8 mouse cellular contexts compared by ENCODE assay signal in genomic region chr7:102564999-102565997, GRCm38 (mm10). TPM values are rescaled to one million over a fixed set of nuclear protein-coding genes. Genes with fewer than 3 reads are reported as not detected.
DNase-seq lines count a peak whose midpoint lies in the region; ATAC-seq and TF ChIP-seq lines count a peak whose summit lies in the region.

Gene Trim21, minus strand, starts transcription at chr7:102565486.

- peak within 1 kb of the TSS; percentile 53 for H3K4me2 ChIP-seq in embryonic facial prominence, embryonic 14.5 days (ENCODE audit: low read depth, low read length)
- H3K4me2 ChIP-seq in limb, embryonic 12.5 days: peak within 1 kb of the TSS; percentile 63
- peak within 1 kb of the TSS; percentile 18 for H3K4me2 ChIP-seq in midbrain, embryonic 14.5 days (ENCODE audit: low read length)

- intact Hi-C loops in heart, adult 2 months (cut with DNase I): loop anchor here (5.0 to 10.0 kb wide), 2 partner anchors 122 to 300 kb away; partner anchors contain the start of genes Stim1 and Trim68

- DNase-seq in 416B (ENCODE audit: low read depth): peak; percentile 95
- DNase-seq in adrenal gland, postnatal 4 days (ENCODE audit: low spot score in 2 of 2): peak; percentile 46 to 75
- DNase-seq in embryonic facial prominence, embryonic 14.5 days (ENCODE audit: low spot score): peak; percentile 83
- DNase-seq in heart, adult 2 months: peak; percentile 91 to 92
- peak; percentile 96 for DNase-seq in kidney, adult 2 months
- DNase-seq in midbrain, embryonic 14.5 days: peak; percentile 21
- DNase-seq in spleen, adult 18-20 months: peak; percentile 81 to 83

- peak; percentile 89 for TF ChIP-seq POLR2A in heart, adult 2 months (IDR thresholded peaks at IDR 0.05; ENCODE audit: insufficient read depth, low read depth, low read length)
- no peak for TF ChIP-seq POLR2A in kidney, adult 2 months (IDR thresholded peaks at IDR 0.05; ENCODE audit: low read depth, low read length)

- ATAC-seq in embryonic facial prominence, embryonic 14.5 days (ENCODE audit: low read depth): peak; percentile 94
- ATAC-seq in limb, embryonic 12.5 days (ENCODE audit: insufficient number of reproducible peaks, insufficient read depth, low FRiP score, low TSS enrichment, low read depth): peak; percentile 96
- no peak for ATAC-seq in midbrain, embryonic 14.5 days (ENCODE audit: low FRiP score, low TSS enrichment)

- no peaks in the 10 kb centered on the region for H3K4me1 ChIP-seq in embryonic facial prominence, embryonic 14.5 days (ENCODE audit: control insufficient read depth, insufficient read depth, low read length)
- no peaks in the 10 kb centered on the region for H3K4me1 ChIP-seq in heart, adult 2 months (ENCODE audit: control insufficient read depth, insufficient read depth, low read length)
- no peaks in the 10 kb centered on the region for H3K4me1 ChIP-seq in kidney, adult 2 months (ENCODE audit: control insufficient read depth, insufficient read depth, low read length)
- H3K4me1 ChIP-seq in limb, embryonic 12.5 days (replicated peaks): 0 out of 2 replicates have a peak, but pooled peaks cover 8% of the 10 kb centered on the region
- H3K4me1 ChIP-seq in midbrain, embryonic 14.5 days (ENCODE audit: control insufficient read depth, insufficient read depth, low read length): peaks cover 5% of the 10 kb centered on the region; the same call in 1 of the 2 replicates

- no peaks in the 10 kb centered on the region for H3K36me3 ChIP-seq in embryonic facial prominence, embryonic 14.5 days (ENCODE audit: control insufficient read depth, insufficient read depth, low read length)
- H3K36me3 ChIP-seq in heart, adult 2 months (ENCODE audit: control insufficient read depth, insufficient read depth, low read length): peaks cover 3% of the 10 kb centered on the region
- peaks cover 4% of the 10 kb centered on the region; the same call in 1 of the 2 replicates for H3K36me3 ChIP-seq in kidney, adult 2 months (ENCODE audit: control insufficient read depth, insufficient read depth, low read length)
- H3K36me3 ChIP-seq in limb, embryonic 12.5 days: no peaks in the 10 kb centered on the region
- H3K36me3 ChIP-seq in midbrain, embryonic 14.5 days (ENCODE audit: control insufficient read depth, insufficient read depth, low read length): no peaks in the 10 kb centered on the region

- peak within 1 kb of the TSS; percentile 41 for H3K4me3 ChIP-seq in embryonic facial prominence, embryonic 14.5 days (ENCODE audit: low read depth, low read length)
- H3K4me3 ChIP-seq in heart, adult 2 months: peak within 1 kb of the TSS; percentile 63
- peak within 1 kb of the TSS; percentile 58 for H3K4me3 ChIP-seq in kidney, adult 2 months (ENCODE audit: insufficient read depth, low read depth, low read length)
- H3K4me3 ChIP-seq in limb, embryonic 12.5 days (replicated peaks): peak within 1 kb of the TSS; percentile 46
- 0 out of 2 replicates have a peak within 1 kb of the TSS, but pooled peaks have one; percentile 20 for H3K4me3 ChIP-seq in midbrain, embryonic 14.5 days (replicated peaks; ENCODE audit: low read depth, low read length)

- no peaks in the 10 kb centered on the region for H3K79me2 ChIP-seq in heart, adult 2 months (replicated peaks; ENCODE audit: control insufficient read depth, insufficient read depth, low read length)

- no peak for TF ChIP-seq EP300 in heart, adult 2 months (IDR thresholded peaks at IDR 0.05; ENCODE audit: insufficient read depth, low read depth, low read length)

- no peaks in the 10 kb centered on the region for H3K27me3 ChIP-seq in embryonic facial prominence, embryonic 14.5 days (replicated peaks; ENCODE audit: control insufficient read depth, insufficient read depth, low read length)
- no peaks in the 10 kb centered on the region for H3K27me3 ChIP-seq in heart, adult 2 months (ENCODE audit: control insufficient read depth, insufficient read depth, low read length)
- H3K27me3 ChIP-seq in kidney, adult 2 months (replicated peaks; ENCODE audit: control insufficient read depth, insufficient read depth, low read length): no peaks in the 10 kb centered on the region
- no peaks in the 10 kb centered on the region for H3K27me3 ChIP-seq in limb, embryonic 12.5 days
- H3K27me3 ChIP-seq in midbrain, embryonic 14.5 days (ENCODE audit: control insufficient read depth, insufficient read depth, low read length): no peaks in the 10 kb centered on the region

- no peaks in the 10 kb centered on the region for H3K9me3 ChIP-seq in embryonic facial prominence, embryonic 14.5 days (ENCODE audit: control insufficient read depth, low read length)
- no peaks in the 10 kb centered on the region for H3K9me3 ChIP-seq in limb, embryonic 12.5 days
- H3K9me3 ChIP-seq in midbrain, embryonic 14.5 days (ENCODE audit: control insufficient read depth, low read length): no peaks in the 10 kb centered on the region

- 20% methylated on average over 10 of the region's 10 CpGs for WGBS in embryonic facial prominence, embryonic 14.5 days
- WGBS in heart, adult 2 months: 13% methylated on average over 10 of the region's 10 CpGs
- WGBS in kidney, adult 2 months: 9% methylated on average over 10 of the region's 10 CpGs
- WGBS in limb, embryonic 12.5 days: 24% methylated on average over 10 of the region's 10 CpGs
- WGBS in midbrain, embryonic 14.5 days: 21% methylated on average over 10 of the region's 10 CpGs

- TF ChIP-seq CTCF in heart, adult 2 months (IDR thresholded peaks at IDR 0.05): no peak
- no peak for TF ChIP-seq CTCF in kidney, adult 2 months (conservative IDR thresholded peaks at IDR 0.05; ENCODE audit: insufficient read depth, insufficient read length, low read depth, low read length)

- H3K9ac ChIP-seq in embryonic facial prominence, embryonic 14.5 days (ENCODE audit: low read depth, low read length): peak within 1 kb of the TSS; percentile 52
- peak within 1 kb of the TSS; percentile 64 for H3K9ac ChIP-seq in heart, adult 2 months (ENCODE audit: low read depth, low read length)
- H3K9ac ChIP-seq in limb, embryonic 12.5 days (replicated peaks): peak within 1 kb of the TSS; percentile 56; the same call in 1 of the 2 replicates
- no peak within 1 kb of the TSS for H3K9ac ChIP-seq in midbrain, embryonic 14.5 days (replicated peaks; ENCODE audit: low read length)

- no peak within 1 kb of the TSS for H3K27ac ChIP-seq in embryonic facial prominence, embryonic 14.5 days (replicated peaks; ENCODE audit: low read depth, low read length)
- peak within 1 kb of the TSS; percentile 82 for H3K27ac ChIP-seq in heart, adult 2 months
- H3K27ac ChIP-seq in kidney, adult 2 months (ENCODE audit: insufficient read depth, low read depth, low read length): peak within 1 kb of the TSS; percentile 6; the same call in 1 of the 2 replicates
- H3K27ac ChIP-seq in limb, embryonic 12.5 days: no peak within 1 kb of the TSS
- no peak within 1 kb of the TSS for H3K27ac ChIP-seq in midbrain, embryonic 14.5 days (replicated peaks; ENCODE audit: low read depth, low read length)

RNA-seq across cellular contexts. Expression of gene Trim21, which starts in this region (rescaled TPM):
- 10 to 100 TPM; 21.2 to 21.9 TPM for total RNA-seq in adrenal gland, postnatal 4 days (2021)
- 0.58 and 1.1 TPM in 2 replicates for polyA plus RNA-seq in embryonic facial prominence, embryonic 14.5 days (2014; fragmentation: Nextera tagmentation; extraction: Ambion mirVana)
- 1 to 10 TPM; 3.7 to 6.1 TPM for total RNA-seq in heart, adult 2 months (2021)
- 3.7 and 6.2 TPM in 2 replicates for polyA plus RNA-seq in heart, adult 2 months (2012; rRNA removed)
- polyA plus RNA-seq in kidney, adult 2 months (2012; rRNA removed): 3.7 and 4.5 TPM in 2 replicates
- 0.44 and 0.59 TPM in 2 replicates for polyA plus RNA-seq in limb, embryonic 12.5 days (2016; fragmentation: Nextera tagmentation; extraction: Ambion mirVana)
- 0.61 TPM in 1 of 2 replicates, not detected in the other for polyA plus RNA-seq in midbrain, embryonic 14.5 days (2014; fragmentation: Nextera tagmentation; extraction: Ambion mirVana)

Comparison
In these comparisons a context has a peak if more than half of its experiments do, and no peak if none do; other contexts are left out.
1. Peak in ATAC-seq, H3K4me3 ChIP-seq, H3K9ac ChIP-seq and H3K4me2 ChIP-seq in limb, embryonic 12.5 days; RNA of the gene not detected or under 1 TPM.
2. Peak in DNase-seq, H3K4me3 ChIP-seq and H3K4me2 ChIP-seq in midbrain, embryonic 14.5 days; RNA of the gene not detected or under 1 TPM.
3. DNase-seq: peak in every context shown above with its lines; median percentile 96 in kidney, adult 2 months; 95 in 416B; 92 in heart, adult 2 months; 83 in embryonic facial prominence, embryonic 14.5 days; 82 in spleen, adult 18-20 months; 60 in adrenal gland, postnatal 4 days; 21 in midbrain, embryonic 14.5 days.
4. H3K27ac ChIP-seq: peak in heart, adult 2 months (single experiment) and kidney, adult 2 months (single experiment); none in embryonic facial prominence, embryonic 14.5 days (single experiment), limb, embryonic 12.5 days (single experiment) and midbrain, embryonic 14.5 days (single experiment).
5. Peak in every context shown above with its lines, with median percentiles within 50 percentile points of each other: H3K4me2 ChIP-seq and H3K4me3 ChIP-seq.